Mouse (Mus musculus) MEL (cell line): ENCODE results near the gene She. TPM values are rescaled to one million over a fixed set of nuclear protein-coding genes. Genes with fewer than 3 reads are reported as not detected.
"Not testable (repeated sequence)": the region's sequence is repeated elsewhere in the genome, so short reads cannot be mapped to it uniquely, and the experiment has no call there.

ENCODE experiments used
- DNase-seq: peaks from one replicate; pipeline ENCODE4 v3.0.0; 2011; ENCODE audit warnings: low read depth, low spot score
- H3K27ac ChIP-seq: 2 replicates; pipeline ENCODE4 v1.5.1; 2012; ENCODE audit warnings: low read depth, mild to moderate bottlenecking, control low read depth, low read length, moderate library complexity; ENCODE audit not compliant: control insufficient read depth
- H3K27me3 ChIP-seq, 2 experiments: fragments of 150-350 bp in 1 of 2; sonication (generic) in 1 of 2; 2 replicates each; pipeline ENCODE4 v1.6.1; 2012; ENCODE audit warnings: low read length in 2 of 2, mild to moderate bottlenecking in 2 of 2, improper control_type of control experiment in 1 of 2, moderate library complexity in 1 of 2; ENCODE audit not compliant: insufficient read depth in 2 of 2, control insufficient read depth in 1 of 2
- H3K36me3 ChIP-seq, 2 experiments: 2 replicates each; pipeline ENCODE4 v1.6.1; 2012 to 2014; ENCODE audit warnings: low read length in 2 of 2, improper control_type of control experiment in 1 of 2, inconsistent platforms in 1 of 2, mild to moderate bottlenecking in 1 of 2; ENCODE audit not compliant: insufficient read depth in 2 of 2, control insufficient read depth in 1 of 2
- H3K4me1 ChIP-seq, 2 experiments: fragments of 150-350 bp in 1 of 2; sonication (generic) in 1 of 2; 2 replicates each; pipeline ENCODE4 v1.6.1; 2012; ENCODE audit warnings: low read length in 2 of 2, improper control_type of control experiment in 1 of 2, mild to moderate bottlenecking in 1 of 2; ENCODE audit not compliant: insufficient read depth in 2 of 2, control insufficient read depth in 1 of 2
- H3K4me3 ChIP-seq, 2 experiments: fragments of 150-350 bp in 1 of 2; sonication (generic) in 1 of 2; 2 replicates each; pipeline ENCODE4 v1.5.1; 2012; ENCODE audit warnings: low read depth in 2 of 2, low read length in 2 of 2, mild to moderate bottlenecking in 2 of 2, moderate library complexity in 2 of 2, control low read depth in 1 of 2, improper control_type of control experiment in 1 of 2; ENCODE audit not compliant: control insufficient read depth in 1 of 2, insufficient read depth in 1 of 2
- H3K79me2 ChIP-seq: 2 replicates; pipeline ENCODE4 v1.6.1; 2012; ENCODE audit warnings: mild to moderate bottlenecking, low read length, moderate library complexity; ENCODE audit not compliant: control insufficient read depth, poor library complexity, insufficient read depth
- H3K9ac ChIP-seq: 2 replicates; pipeline ENCODE4 v1.6.1; 2012; ENCODE audit warnings: low read depth, mild to moderate bottlenecking, control low read depth, low read length, moderate library complexity; ENCODE audit not compliant: control insufficient read depth, poor library complexity, severe bottlenecking
- H3K9me3 ChIP-seq: fragments of 150-350 bp; sonication (generic); replicated peaks from 2 replicates; pipeline ENCODE4 v1.6.1; 2012; ENCODE audit warnings: mild to moderate bottlenecking, low read length, improper control_type of control experiment, moderate library complexity; ENCODE audit not compliant: insufficient read depth
- BHLHE40 ChIP-seq: IDR thresholded peaks from 2 replicates; pipeline ENCODE4 v1.6.1; 2012; ENCODE audit warnings: low read depth, mild to moderate bottlenecking, inconsistent platforms, low read length, improper control_type of control experiment, borderline replicate concordance
- CHD1 ChIP-seq: IDR thresholded peaks from 2 replicates; pipeline ENCODE4 v1.6.1; 2012; ENCODE audit warnings: low read depth, mild to moderate bottlenecking, inconsistent platforms, low read length, improper control_type of control experiment
- EP300 ChIP-seq, 2 experiments: IDR thresholded peaks; 2 replicates each; pipeline ENCODE4 v1.6.1; 2011; ENCODE audit warnings: improper control_type of control experiment in 2 of 2, low read length in 2 of 2, low read depth in 1 of 2, mild to moderate bottlenecking in 1 of 2
- GABPA ChIP-seq: IDR thresholded peaks from 2 replicates; pipeline ENCODE4 v1.6.1; 2012; ENCODE audit warnings: low read depth, mild to moderate bottlenecking, inconsistent platforms, low read length, improper control_type of control experiment, moderate library complexity
- JUND ChIP-seq: IDR thresholded peaks from 2 replicates; pipeline ENCODE4 v1.6.1; 2011; ENCODE audit warnings: low read depth, mild to moderate bottlenecking, improper control_type of control experiment, low read length
- KAT2A ChIP-seq: conservative IDR thresholded peaks from 2 replicates; pipeline ENCODE4 v1.6.1; 2012; ENCODE audit warnings: low read depth, low read length, improper control_type of control experiment, inconsistent platforms
- MAFK ChIP-seq: IDR thresholded peaks from 2 replicates; pipeline ENCODE4 v1.6.1; 2011; ENCODE audit warnings: low read depth, mild to moderate bottlenecking, low read length, improper control_type of control experiment, borderline replicate concordance
- MYC ChIP-seq: IDR thresholded peaks from 2 replicates; pipeline ENCODE4 v1.6.1; 2011; ENCODE audit warnings: low read depth, mild to moderate bottlenecking, low read length, improper control_type of control experiment, moderate library complexity
- NRF1 ChIP-seq: IDR thresholded peaks from 2 replicates; pipeline ENCODE4 v1.6.1; 2014; ENCODE audit warnings: low read depth, mild to moderate bottlenecking, inconsistent platforms, low read length, improper control_type of control experiment, moderate library complexity; ENCODE audit not compliant: poor library complexity, insufficient read depth, severe bottlenecking
- POLR2A ChIP-seq, 2 experiments: IDR thresholded peaks; 2 replicates each; pipeline ENCODE4 v1.6.1; 2011 to 2012; ENCODE audit warnings: low read length in 2 of 2, mild to moderate bottlenecking in 2 of 2, control low read depth in 1 of 2, improper control_type of control experiment in 1 of 2, low read depth in 1 of 2, moderate library complexity in 1 of 2; ENCODE audit not compliant: control insufficient read depth in 1 of 2, insufficient read depth in 1 of 2, poor library complexity in 1 of 2
- POLR2AphosphoS2 ChIP-seq: IDR thresholded peaks from 2 replicates; pipeline ENCODE4 v1.6.1; 2011; ENCODE audit warnings: low read length, improper control_type of control experiment
- POLR2AphosphoS5 ChIP-seq: IDR thresholded peaks from 2 replicates; pipeline ENCODE4 v1.6.1; 2012; ENCODE audit warnings: low read depth, borderline replicate concordance, mild to moderate bottlenecking, inconsistent platforms, low read length, moderate library complexity, mixed read lengths
- RCOR1 ChIP-seq: IDR thresholded peaks from 2 replicates; pipeline ENCODE4 v1.6.1; 2012; ENCODE audit warnings: low read depth, mild to moderate bottlenecking, inconsistent platforms, low read length, improper control_type of control experiment
- SIN3A ChIP-seq: IDR thresholded peaks from 2 replicates; pipeline ENCODE4 v1.6.1; 2012; ENCODE audit warnings: low read length, improper control_type of control experiment, inconsistent platforms
- SMC3 ChIP-seq: IDR thresholded peaks from 2 replicates; pipeline ENCODE4 v1.6.1; 2011; ENCODE audit warnings: low read depth, low read length, improper control_type of control experiment
- USF2 ChIP-seq, 2 experiments: IDR thresholded peaks; 2 replicates each; pipeline ENCODE4 v1.6.1; 2011 to 2012; ENCODE audit warnings: improper control_type of control experiment in 2 of 2, low read length in 2 of 2, borderline replicate concordance in 1 of 2, inconsistent platforms in 1 of 2, low read depth in 1 of 2, mild to moderate bottlenecking in 1 of 2; ENCODE audit not compliant: insufficient read depth in 1 of 2
- ZC3H11A ChIP-seq: IDR thresholded peaks from 2 replicates; pipeline ENCODE4 v1.6.1; 2012; ENCODE audit warnings: low read depth, mild to moderate bottlenecking, inconsistent platforms, low read length, improper control_type of control experiment
- polyA plus RNA-seq, 2 experiments: library from polyadenylated mRNA; stranded (reverse) in 1 of 2; unstranded in 1 of 2; fragments of >175 nt in 1 of 2; fragments of >200 nt in 1 of 2; gene quantifications; 2 replicates each; pipeline versions ENCODE4 v1.2.1 to v1.2.4; 2012; ENCODE audit warnings: low replicate concordance in 2 of 2, low read depth in 1 of 2; ENCODE audit not compliant: insufficient read length in 2 of 2, insufficient read depth in 1 of 2, missing spikeins in 1 of 2
- total RNA-seq: library from RNA; depleted of rRNA; stranded (reverse); fragments of 300-350 nt; gene quantifications from 2 replicates; pipeline ENCODE4 v1.2.3, GENCODE M21; 2012

She gene
- total and polyA plus RNA-seq, 3 experiments = 3.3 to 3.5 TPM; not detected in 1

- no peak for DNase-seq
- Histone ChIP-seq H3K36me3 (peaks cover 0 to 10% of the 10 kb centered on the region in 2 experiments; a peak in 2 of 4 replicates), H3K27ac (no peak overlapping the region), H3K9me3 (no peaks in the 10 kb centered on the region), H3K4me1 (peaks cover 1 to 9% of the 10 kb centered on the region in 2 experiments; a peak in 3 of 4 replicates), H3K27me3 (no peaks in the 10 kb centered on the region), H3K9ac (no peak overlapping the region), H3K4me3 (no peak overlapping the region), H3K79me2 (no peaks in the 10 kb centered on the region)
- no peak for TF ChIP-seq RCOR1
- no peak for TF ChIP-seq BHLHE40
- TF ChIP-seq ZC3H11A = no peak
- no peak for TF ChIP-seq POLR2AphosphoS2
- TF ChIP-seq GABPA = no peak
- TF ChIP-seq USF2 (IDR thresholded peaks at IDR 0.05; ENCODE audit: borderline replicate concordance in 1 of 2, insufficient read depth in 1 of 2, low read depth in 1 of 2, low read length in 2 of 2) = no peak
- TF ChIP-seq EP300 (IDR thresholded peaks at IDR 0.05; ENCODE audit: low read depth in 1 of 2, low read length in 2 of 2) = no peak
- no peak for TF ChIP-seq SIN3A
- TF ChIP-seq MAFK = no peak
- no peak for TF ChIP-seq POLR2AphosphoS5
- no peak for TF ChIP-seq MYC
- TF ChIP-seq POLR2A (IDR thresholded peaks at IDR 0.05; ENCODE audit: control insufficient read depth in 1 of 2, insufficient read depth in 1 of 2, low read depth in 1 of 2, low read length in 2 of 2, poor library complexity in 1 of 2) = no peak
- TF ChIP-seq CHD1 = no peak
- TF ChIP-seq SMC3 = no peak
- no peak for TF ChIP-seq NRF1
- no peak for TF ChIP-seq JUND
- no peak for TF ChIP-seq KAT2A
Measured at GRCm38 (mm10) chr3:89861070-89861469, 29.9 kb downstream of the She start.

DNA sequence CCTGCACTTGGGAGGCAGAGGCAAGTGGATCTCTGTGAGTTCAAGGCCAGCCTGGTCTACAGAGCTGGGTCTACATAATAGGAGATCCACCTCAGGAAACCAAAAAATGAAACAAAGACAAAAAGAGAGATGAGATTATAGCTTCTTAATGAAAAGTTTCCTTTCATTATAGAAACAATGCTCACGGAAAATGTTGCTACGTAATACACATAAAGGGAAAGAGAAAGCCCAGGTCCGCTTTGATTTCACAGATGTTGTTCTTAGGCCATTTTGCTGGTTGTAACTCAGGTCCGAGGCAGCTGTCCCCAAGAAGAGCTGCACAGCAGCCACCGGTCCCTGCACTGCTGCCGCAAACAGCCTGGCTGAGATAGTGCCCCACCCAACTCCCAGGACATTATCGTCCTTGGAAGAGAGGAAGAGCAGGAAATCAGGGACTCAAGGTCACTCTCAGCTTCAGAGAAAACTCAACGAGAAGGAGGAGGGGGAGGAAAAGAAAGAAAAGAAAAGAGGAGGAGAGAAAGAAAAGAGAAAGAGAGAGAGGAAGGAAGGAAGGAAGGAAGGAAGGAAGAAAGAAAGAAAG, 31.1 kb downstream of the She start:
- Histone ChIP-seq H3K27ac (no peak overlapping the region), H3K9ac (no peak overlapping the region), H3K27me3 (no peaks in the 10 kb centered on the region), H3K36me3 (peaks cover 0 to 10% of the 10 kb centered on the region in 2 experiments; a peak in 2 of 4 replicates), H3K9me3 (no peaks in the 10 kb centered on the region), H3K79me2 (no peaks in the 10 kb centered on the region), H3K4me1 (peaks cover 1 to 9% of the 10 kb centered on the region in 2 experiments; a peak in 3 of 4 replicates), H3K4me3 (no peak overlapping the region)
- no peak for DNase-seq
- TF ChIP-seq MYC (no peak), BHLHE40 (no peak), RCOR1 (no peak)

- H3K4me3 ChIP-seq, DNase-seq, H3K27ac ChIP-seq, H3K36me3 ChIP-seq, H3K79me2 ChIP-seq, H3K27me3 ChIP-seq, H3K9ac ChIP-seq, H3K9me3 ChIP-seq, H3K4me1 ChIP-seq: not testable (repeated sequence)
Measured at GRCm38 (mm10) chr3:89863276-89863675, 32.1 kb downstream of the She start.
